Mouse (Mus musculus) spleen, adult 2 months (tissue): Measurements from ENCODE around the gene Mrpl30. TPM values are rescaled to one million over a fixed set of nuclear protein-coding genes. Genes with fewer than 3 reads are reported as not detected.

Experiments used
- DNase-seq, 2 experiments: peaks; one replicate each; pipeline versions ENCODE4 v3.0.0 to v3.0.0-alpha.2; 2012 to 2021; ENCODE audit warnings: low spot score in 2 of 2, low read depth in 1 of 2
- H3K27ac ChIP-seq: fragments of 200-500 bp; 2 replicates; pipeline ENCODE4 v1.5.1; 2012; ENCODE audit warnings: low read length, inconsistent platforms; ENCODE audit not compliant: insufficient read depth
- H3K27me3 ChIP-seq: fragments of 200-500 bp; 2 replicates; pipeline ENCODE4 v1.6.1; 2012; ENCODE audit warnings: mild to moderate bottlenecking, moderate library complexity, low read length, inconsistent platforms; ENCODE audit not compliant: control insufficient read depth, insufficient read depth
- H3K36me3 ChIP-seq: fragments of 200-500 bp; 2 replicates; pipeline ENCODE4 v1.6.1; 2012; ENCODE audit warnings: mild to moderate bottlenecking, low read length, inconsistent platforms; ENCODE audit not compliant: control insufficient read depth, insufficient read depth
- H3K4me1 ChIP-seq: fragments of 200-500 bp; 2 replicates; pipeline ENCODE4 v1.6.1; 2011; ENCODE audit warnings: inconsistent platforms; ENCODE audit not compliant: control insufficient read depth, insufficient read depth, insufficient read length
- H3K4me3 ChIP-seq: fragments of 200-500 bp; 2 replicates; pipeline ENCODE4 v1.5.1; 2011; ENCODE audit warnings: mild to moderate bottlenecking, inconsistent platforms; ENCODE audit not compliant: insufficient read depth, insufficient read length; ENCODE audit errors: extremely low read depth
- CTCF ChIP-seq: fragments of 200-500 bp; IDR thresholded peaks from 2 replicates; pipeline ENCODE4 v1.5.1; 2011; ENCODE audit warnings: mild to moderate bottlenecking, inconsistent platforms; ENCODE audit not compliant: insufficient read depth, insufficient read length, insufficient replicate concordance; ENCODE audit errors: extremely low read depth
- POLR2A ChIP-seq: fragments of 200-500 bp; IDR thresholded peaks from 2 replicates; pipeline ENCODE4 v1.6.1; 2011; ENCODE audit warnings: low read depth, low read length, inconsistent platforms
- WGBS: fragments of 180-500 bp; shearing (Covaris S2); methylation state at CpG from one replicate; pipeline ENCODE4 v1.1.7; 2018; 5-methylcytosine and 5-hydroxymethylcytosine counted together
- polyA plus RNA-seq: library from polyadenylated mRNA; depleted of rRNA; stranded (reverse); fragments of >200 nt; gene quantifications from 2 replicates; pipeline ENCODE4 v1.2.3, GENCODE M21; 2012; rRNA removed

The Mrpl30 gene
- polyA plus RNA-seq, 1 experiment, result 22.6 TPM

GRCm38 (mm10) chr1:37925971-37926370 is 35.7 kb downstream of the Mrpl30 start:
- WGBS, result 77% methylated on average over 8 of the region's 8 CpGs
- H3K27me3 ChIP-seq, result no peaks in the 10 kb centered on the region
- no peak for TF ChIP-seq POLR2A
- TF ChIP-seq CTCF, result no peak

GRCm38 (mm10) chr1:37931806-37932205 is 41.5 kb downstream of the Mrpl30 start:
- WGBS, result 11% methylated on average over 3 of the region's 3 CpGs
- Histone ChIP-seq H3K4me1 (no peaks in the 10 kb centered on the region), H3K27ac (no peak overlapping the region), H3K4me3 (no peak overlapping the region), H3K27me3 (no peaks in the 10 kb centered on the region), H3K36me3 (no peaks in the 10 kb centered on the region)
- DNase-seq, result no peak
- no peak; the same call in 1 of the 2 replicates for TF ChIP-seq CTCF
- TF ChIP-seq POLR2A, result no peak

More at GRCm38 (mm10) chr1:37925971-37926370, 35.7 kb downstream of the Mrpl30 start:
- H3K4me3 ChIP-seq, result no peak overlapping the region
- H3K4me1 ChIP-seq, result no peaks in the 10 kb centered on the region
- H3K27ac ChIP-seq, result no peak overlapping the region
- no peak for DNase-seq
- H3K36me3 ChIP-seq, result no peaks in the 10 kb centered on the region

Other genes with a start within 250 kb of the Mrpl30 start
- gene 2010300C02Rik, start 170.4 kb upstream of the Mrpl30 start, polyA plus RNA-seq, result 0.96 and 1.0 TPM in 2 replicates
- gene Tsga10, start 24.0 kb upstream of the Mrpl30 start, polyA plus RNA-seq, result 0.35 and 0.38 TPM in 2 replicates
- gene Lipt1, start 18.7 kb upstream of the Mrpl30 start, polyA plus RNA-seq, result 0.58 and 0.80 TPM in 2 replicates
- gene Mitd1, start 66 bp upstream of the Mrpl30 start, polyA plus RNA-seq, result 5.6 TPM in 2 replicates
- not detected in 2 replicates for gene Lyg2, start 26.0 kb downstream of the Mrpl30 start, polyA plus RNA-seq
- not detected in 2 replicates for gene Lyg1, start 67.3 kb downstream of the Mrpl30 start, polyA plus RNA-seq
- 4.6 and 4.9 TPM in 2 replicates for gene Txndc9, start 107.4 kb downstream of the Mrpl30 start, polyA plus RNA-seq
- 2.2 and 4.0 TPM in 2 replicates for gene Eif5b, start 107.5 kb downstream of the Mrpl30 start, polyA plus RNA-seq
- 7.4 and 7.8 TPM in 2 replicates for gene Rev1, start 239.3 kb downstream of the Mrpl30 start, polyA plus RNA-seq